Mouse (Mus musculus) stomach, embryonic 16.5 days (tissue): ENCODE results near the gene Fam19a4. TPM values are rescaled to one million over a fixed set of nuclear protein-coding genes. Genes with fewer than 3 reads are reported as not detected.
"Not testable (repeated sequence)": the region's sequence is repeated elsewhere in the genome, so short reads cannot be mapped to it uniquely, and the experiment has no call there.

ENCODE experiments used
- ATAC-seq: fragments of 200-750 bp; cut with Nextera tagmentation; 2 replicates; pipeline ENCODE4 v1.8.0; 2017; ENCODE audit warnings: moderate number of reproducible peaks, moderate TSS enrichment; ENCODE audit not compliant: insufficient read depth, low FRiP score
- H3K27ac ChIP-seq: fragments of 300-500 bp; sonication (generic); 2 replicates; pipeline ENCODE4 v1.5.1; 2014; ENCODE audit warnings: low read length
- H3K27me3 ChIP-seq: fragments of 300-500 bp; sonication (generic); 2 replicates; pipeline ENCODE4 v1.6.1; 2014; ENCODE audit warnings: low read length, control low read depth, mixed read lengths; ENCODE audit not compliant: control insufficient read depth, insufficient read depth
- H3K36me3 ChIP-seq: fragments of 300-500 bp; sonication (generic); 2 replicates; pipeline ENCODE4 v1.6.1; 2014; ENCODE audit warnings: low read length; ENCODE audit not compliant: control insufficient read depth, insufficient read depth
- H3K4me1 ChIP-seq: fragments of 300-500 bp; sonication (generic); 2 replicates; pipeline ENCODE4 v1.6.1; 2014; ENCODE audit warnings: low read length, control low read depth, mixed read lengths; ENCODE audit not compliant: control insufficient read depth, insufficient read depth
- H3K4me2 ChIP-seq: fragments of 300-500 bp; sonication (generic); 2 replicates; pipeline ENCODE4 v1.6.1; 2014; ENCODE audit warnings: low read depth, low read length, mixed read lengths
- H3K4me3 ChIP-seq: fragments of 300-500 bp; sonication (generic); replicated peaks from 2 replicates; pipeline ENCODE4 v1.5.1; 2014; ENCODE audit warnings: mild to moderate bottlenecking, low read length
- H3K9ac ChIP-seq: fragments of 300-500 bp; sonication (generic); 2 replicates; pipeline ENCODE4 v1.6.1; 2014; ENCODE audit warnings: low read length
- H3K9me3 ChIP-seq: fragments of 300-500 bp; sonication (generic); replicated peaks from 2 replicates; pipeline ENCODE4 v1.6.1; 2016; ENCODE audit warnings: low read length, control low read depth; ENCODE audit not compliant: control insufficient read depth
- WGBS: fragments of 180-500 bp; shearing (Covaris S2); extraction: QIAGEN DNeasy Blood & Tissue Kit; methylation state at CpG from one replicate; pipeline ENCODE4 v1.1.7; 2014; 5-methylcytosine and 5-hydroxymethylcytosine counted together
- polyA plus RNA-seq: library from polyadenylated mRNA; unstranded; fragments of >200 nt; fragmentation: Nextera tagmentation; extraction: Ambion mirVana; gene quantifications from 2 replicates; pipeline ENCODE4 v1.2.1, GENCODE M21; 2015

Fam19a4 gene
- polyA plus RNA-seq, 1 experiment from 2014 or later: 0.12 TPM

GRCm38 (mm10) chr6:97005038-97005437, 55.2 kb downstream of the Fam19a4 start:
- ATAC-seq: no peak
- H3K9ac ChIP-seq: no peak overlapping the region
- H3K36me3 ChIP-seq: no peaks in the 10 kb centered on the region
- H3K4me2 ChIP-seq: no peak overlapping the region
- H3K4me1 ChIP-seq: no peaks in the 10 kb centered on the region
- no peak overlapping the region for H3K27ac ChIP-seq
- no peaks in the 10 kb centered on the region for H3K27me3 ChIP-seq
- H3K9me3 ChIP-seq: no peaks in the 10 kb centered on the region
- H3K4me3 ChIP-seq: no peak overlapping the region
- 16% methylated on average over 11 of the region's 11 CpGs for WGBS

- ATAC-seq: no peak
- Histone ChIP-seq H3K9me3 (no peaks in the 10 kb centered on the region), H3K4me1 (no peaks in the 10 kb centered on the region), H3K4me3 (no peak overlapping the region), H3K27ac (no peak overlapping the region), H3K27me3 (no peaks in the 10 kb centered on the region), H3K4me2 (no peak overlapping the region), H3K36me3 (no peaks in the 10 kb centered on the region), H3K9ac (no peak overlapping the region)
- WGBS: 85% methylated on average over 7 of the region's 7 CpGs
Measured at GRCm38 (mm10) chr6:96995556-96996159, 64.6 kb downstream of the Fam19a4 start.

- H3K4me3 ChIP-seq: no peak overlapping the region
- H3K36me3 ChIP-seq: no peaks in the 10 kb centered on the region
- no peaks in the 10 kb centered on the region for H3K27me3 ChIP-seq
- no peaks in the 10 kb centered on the region for H3K9me3 ChIP-seq
- H3K4me2 ChIP-seq: no peak overlapping the region
- ATAC-seq: no peak
- 85% methylated on average over 1 of the region's 1 CpGs for WGBS
- H3K9ac ChIP-seq: no peak overlapping the region
- no peaks in the 10 kb centered on the region for H3K4me1 ChIP-seq
- H3K27ac ChIP-seq: no peak overlapping the region
Measured at GRCm38 (mm10) chr6:96991741-96992140, 68.5 kb downstream of the Fam19a4 start.

- no peak overlapping the region for H3K4me2 ChIP-seq
- H3K27me3 ChIP-seq: no peaks in the 10 kb centered on the region
- no peaks in the 10 kb centered on the region for H3K4me1 ChIP-seq
- no peaks in the 10 kb centered on the region for H3K9me3 ChIP-seq
- ATAC-seq: no peak
- no peak overlapping the region for H3K27ac ChIP-seq
- H3K9ac ChIP-seq: no peak overlapping the region
- no peak overlapping the region for H3K4me3 ChIP-seq
- no peaks in the 10 kb centered on the region for H3K36me3 ChIP-seq
- 73% methylated on average over 1 of the region's 1 CpGs for WGBS
Measured at GRCm38 (mm10) chr6:96977537-96977936, 82.7 kb downstream of the Fam19a4 start.

GRCm38 (mm10) chr6:96944796-96945195, 115.4 kb downstream of the Fam19a4 start:
- Histone ChIP-seq H3K9me3 (no peaks in the 10 kb centered on the region), H3K4me3 (no peak overlapping the region), H3K9ac (no peak overlapping the region), H3K27me3 (no peaks in the 10 kb centered on the region), H3K4me2 (no peak overlapping the region), H3K4me1 (no peaks in the 10 kb centered on the region), H3K36me3 (no peaks in the 10 kb centered on the region), H3K27ac (no peak overlapping the region)
- ATAC-seq: 0 out of 2 replicates have a peak, but pooled peaks have one; percentile 40
- WGBS: 29% methylated on average over 2 of the region's 2 CpGs

- no peaks in the 10 kb centered on the region for H3K4me1 ChIP-seq
- no peak overlapping the region for H3K27ac ChIP-seq
- no peaks in the 10 kb centered on the region for H3K27me3 ChIP-seq
- no peaks in the 10 kb centered on the region for H3K9me3 ChIP-seq
- no peak overlapping the region for H3K4me2 ChIP-seq
- no peak for ATAC-seq
- WGBS: 78% methylated on average over 1 of the region's 1 CpGs
- H3K9ac ChIP-seq: no peak overlapping the region
- H3K36me3 ChIP-seq: no peaks in the 10 kb centered on the region
- no peak overlapping the region for H3K4me3 ChIP-seq
Measured at GRCm38 (mm10) chr6:96935776-96936175, 124.4 kb downstream of the Fam19a4 start.

- ATAC-seq: no peak
- Histone ChIP-seq H3K4me1 (no peaks in the 10 kb centered on the region), H3K4me3 (no peak overlapping the region), H3K9me3 (no peaks in the 10 kb centered on the region), H3K9ac (no peak overlapping the region), H3K27me3 (no peaks in the 10 kb centered on the region), H3K36me3 (no peaks in the 10 kb centered on the region), H3K4me2 (no peak overlapping the region), H3K27ac (no peak overlapping the region)
- WGBS: 23% methylated on average over 8 of the region's 8 CpGs
Measured at GRCm38 (mm10) chr6:96909061-96909480, 151.1 kb downstream of the Fam19a4 start.

GRCm38 (mm10) chr6:96877105-96877504, 183.1 kb downstream of the Fam19a4 start:
- ATAC-seq, H3K4me3 ChIP-seq, H3K27ac ChIP-seq, H3K9me3 ChIP-seq, H3K4me1 ChIP-seq, H3K27me3 ChIP-seq, H3K36me3 ChIP-seq, H3K9ac ChIP-seq, H3K4me2 ChIP-seq: not testable (repeated sequence)
- 90% methylated on average over 18 of the region's 18 CpGs for WGBS

- WGBS: 89% methylated on average over 13 of the region's 13 CpGs
- not testable (repeated sequence) for H3K36me3 ChIP-seq, H3K27ac ChIP-seq, H3K4me3 ChIP-seq, H3K27me3 ChIP-seq, H3K9me3 ChIP-seq, H3K4me2 ChIP-seq, ATAC-seq, H3K4me1 ChIP-seq, H3K9ac ChIP-seq
Measured at GRCm38 (mm10) chr6:96876651-96877050, 183.6 kb downstream of the Fam19a4 start.
